Mouse (Mus musculus): ENCODE data around the gene Pmepa1.
A peak's percentile ranks its signal among the peaks of the same experiment; 100 is the strongest.

The Pmepa1 gene

DNA sequence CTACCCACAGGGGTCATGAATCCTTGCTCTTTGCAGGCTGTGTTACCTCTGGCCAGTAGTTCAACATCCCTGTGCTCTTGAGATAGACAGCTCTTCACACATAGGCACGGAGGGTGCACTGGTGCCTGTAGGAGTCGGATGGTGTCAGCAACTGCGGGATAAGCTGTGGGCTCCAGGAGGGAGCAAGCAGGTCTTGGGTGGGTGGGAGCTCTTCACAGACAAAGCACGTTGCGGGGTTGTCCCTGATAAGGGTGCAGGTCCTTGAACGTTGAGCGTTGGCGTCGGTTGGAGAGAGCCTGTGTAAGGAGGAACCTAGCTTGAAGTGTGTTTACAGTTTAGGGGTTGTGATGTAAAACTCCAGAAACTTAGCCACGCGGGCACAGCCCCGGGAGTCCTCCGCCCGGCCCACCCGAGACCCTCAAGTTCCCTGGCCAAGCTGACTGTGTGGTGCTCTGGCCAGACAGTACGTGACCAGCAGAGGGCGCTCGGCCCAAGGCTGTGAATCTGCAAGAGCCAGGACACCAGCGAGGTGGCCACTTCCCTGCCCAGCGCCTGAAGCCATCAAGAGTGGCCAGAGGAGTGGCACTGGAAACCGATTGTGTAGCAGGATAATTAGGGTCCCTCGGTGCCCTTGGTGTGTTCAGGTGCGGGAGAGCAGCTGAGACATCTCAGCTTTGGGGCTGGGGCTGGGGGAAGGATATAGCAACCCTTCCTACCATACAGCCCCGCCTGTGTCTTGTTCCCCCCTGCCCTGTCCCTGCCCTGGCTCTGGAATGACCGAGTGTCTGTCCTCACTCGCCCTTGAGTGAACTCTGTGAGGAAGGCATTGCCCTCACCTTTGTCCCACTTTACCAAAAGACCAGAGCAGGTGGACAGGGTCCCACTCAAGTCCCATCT is 90.0 kb downstream of the Pmepa1 start:
- peak; percentile 65 for DNase-seq (ENCODE audit: low read depth, low spot score)

DNA sequence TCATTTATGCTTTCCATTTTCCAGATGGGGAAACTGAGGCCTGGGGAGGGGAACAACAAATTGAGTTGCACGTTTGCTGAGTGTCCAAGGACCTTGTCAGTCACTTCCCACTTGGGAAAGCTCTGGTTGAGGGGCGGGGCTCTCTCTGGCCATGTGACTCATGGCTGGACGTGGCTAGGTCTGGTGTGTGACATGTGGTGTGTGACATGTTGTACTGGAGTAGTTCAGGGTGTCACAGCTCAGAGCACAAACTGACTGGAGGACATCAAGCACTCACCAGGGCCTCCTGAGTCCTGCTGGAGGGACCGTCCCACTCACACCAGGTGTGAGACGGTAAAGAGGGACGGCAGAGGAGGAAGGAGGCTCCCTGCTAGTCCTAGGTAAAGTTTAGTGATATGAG is 91.1 kb downstream of the Pmepa1 start:
- DNase-seq (ENCODE audit: low read depth, low spot score): no peak

DNA sequence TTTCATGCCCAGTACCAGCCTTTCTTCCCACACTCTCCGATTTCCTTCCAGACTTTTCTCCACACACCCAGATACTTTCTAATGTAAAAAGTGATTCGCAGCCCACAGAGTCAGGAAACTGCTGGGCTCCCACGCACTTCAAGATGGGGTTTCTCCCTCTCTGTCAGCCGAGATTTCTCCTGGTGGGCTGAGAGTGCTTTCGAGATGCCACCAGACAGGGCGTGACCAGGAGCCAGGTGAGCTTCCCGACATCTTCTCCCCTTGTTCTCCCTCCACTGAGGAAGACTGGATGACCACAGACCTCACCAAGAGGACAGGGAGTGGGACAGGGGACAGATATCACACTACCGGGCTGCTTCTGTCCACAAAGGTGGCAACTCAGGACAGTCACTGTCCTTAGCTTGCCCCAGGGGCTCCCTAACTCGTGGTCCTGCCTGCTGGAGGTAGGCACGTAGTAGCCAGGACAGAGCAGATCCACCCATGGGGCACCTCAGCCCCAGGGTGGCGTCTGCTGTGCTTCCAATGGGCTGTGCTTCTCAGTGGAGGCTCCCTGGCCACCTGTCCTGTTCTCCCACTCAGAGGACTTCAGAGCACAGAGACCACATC is 91.8 kb downstream of the Pmepa1 start:
- DNase-seq (ENCODE audit: low read depth, low spot score): no peak

DNA sequence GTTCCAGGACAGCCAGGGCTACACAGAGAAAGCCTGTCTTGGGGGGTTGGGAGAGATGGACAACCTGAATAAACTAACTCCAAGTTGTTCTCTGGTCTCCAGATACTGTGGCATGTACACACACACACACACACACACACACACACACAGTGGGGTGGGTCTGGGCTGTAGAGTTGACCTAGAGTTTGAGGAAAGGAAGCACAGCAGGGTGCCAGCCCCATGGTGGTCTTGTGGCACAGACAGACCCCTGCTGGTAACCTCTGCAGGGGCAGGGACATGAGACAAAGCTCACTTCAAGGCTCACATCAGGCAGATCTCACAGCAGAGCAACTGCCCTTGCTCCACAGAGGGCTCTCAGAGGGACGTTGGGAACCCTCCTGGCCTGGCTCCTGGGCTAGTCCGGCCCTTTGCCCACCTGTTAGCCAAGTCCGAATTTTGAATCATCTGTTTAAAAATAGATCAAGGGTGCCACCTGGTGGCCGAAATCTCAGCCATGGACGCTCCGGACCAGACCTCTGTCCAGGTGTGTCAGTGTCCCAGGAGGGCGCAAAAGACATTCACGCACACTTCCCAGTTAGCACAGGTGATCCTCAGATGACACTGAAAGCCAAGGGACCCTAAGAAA is 92.4 kb downstream of the Pmepa1 start:
- DNase-seq (ENCODE audit: low read depth, low spot score): peak; percentile 36

DNA sequence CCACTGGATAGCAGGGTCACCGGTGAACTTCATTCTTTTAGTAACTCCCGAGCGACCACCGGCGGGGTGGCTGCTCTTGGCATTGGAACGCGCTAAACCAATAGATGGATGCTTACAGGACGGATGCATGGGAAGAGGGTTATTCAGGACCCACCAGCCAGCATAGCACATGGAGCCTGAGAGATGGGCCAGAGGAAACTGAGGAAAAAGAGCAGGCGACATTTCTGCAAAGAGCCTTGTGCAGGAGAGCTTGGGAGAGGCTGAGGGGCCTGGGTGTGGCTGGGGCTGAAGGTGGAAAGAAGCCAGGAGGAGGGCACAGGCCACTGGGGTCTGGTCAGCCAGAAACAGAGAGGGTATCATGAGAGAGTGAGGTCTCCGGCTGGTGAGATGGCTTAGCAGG is 93.0 kb downstream of the Pmepa1 start:
- no peak for DNase-seq (ENCODE audit: low read depth, low spot score)

DNA sequence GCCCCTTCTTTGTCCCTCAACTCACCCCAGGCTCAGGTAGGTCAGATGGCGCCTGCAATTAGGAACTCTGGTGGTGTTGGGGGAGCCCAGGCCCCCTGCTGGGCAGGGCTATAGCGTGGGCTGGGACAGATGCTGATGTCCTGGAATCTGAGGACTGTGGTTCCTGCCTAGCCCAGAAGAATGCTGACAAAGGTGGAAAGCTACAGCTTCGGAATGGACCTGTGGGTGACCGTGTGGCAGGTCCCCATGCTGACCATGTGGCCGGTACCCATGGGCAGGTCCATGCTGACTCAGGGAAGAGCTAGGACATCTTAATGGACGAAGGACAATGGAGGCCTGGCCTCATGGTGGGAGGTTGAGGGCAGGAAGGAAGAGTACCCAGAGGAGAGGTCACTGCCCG is 93.5 kb downstream of the Pmepa1 start:
- no peak for DNase-seq (ENCODE audit: low read depth, low spot score)

DNA sequence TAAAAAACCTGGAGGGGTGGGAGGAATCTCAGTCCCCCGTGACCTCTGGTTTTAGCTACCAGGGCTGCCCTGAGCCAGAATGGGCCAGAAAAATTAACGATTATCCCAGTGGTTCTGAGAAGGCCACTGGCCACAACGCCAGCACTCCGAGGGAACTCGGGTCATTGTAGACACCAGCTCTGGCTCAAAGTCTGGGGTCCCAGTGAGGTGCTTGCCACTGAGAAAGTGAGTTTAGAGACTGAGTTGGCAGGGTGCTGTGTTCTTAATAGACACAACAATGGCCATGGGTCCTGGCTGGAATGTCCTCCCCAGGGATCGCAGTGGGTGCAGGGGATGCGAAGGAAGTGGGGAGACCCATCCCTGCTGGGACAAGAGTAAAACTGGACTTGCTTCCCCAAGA is 94.4 kb downstream of the Pmepa1 start:
- DNase-seq (ENCODE audit: low read depth, low spot score): no peak

DNA sequence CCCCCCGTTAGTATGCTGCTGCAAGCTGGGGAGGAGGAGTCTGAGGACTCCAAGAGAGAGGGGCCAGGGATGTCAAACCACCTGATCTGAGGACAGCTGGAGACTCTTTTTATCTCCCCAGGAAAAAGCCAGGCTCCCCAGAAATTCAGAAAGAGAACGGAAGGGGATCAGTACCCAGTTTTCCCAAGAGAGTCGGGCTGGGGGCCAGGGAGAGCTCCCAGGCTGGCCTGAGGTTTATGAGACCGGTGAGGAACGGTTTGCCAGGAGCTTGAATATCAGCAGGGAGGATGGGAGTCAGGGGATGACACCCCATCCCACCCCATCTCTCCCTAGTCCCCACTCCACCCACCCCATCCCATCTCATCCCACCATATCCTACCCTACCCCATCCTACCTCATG is 94.8 kb downstream of the Pmepa1 start:
- no peak for DNase-seq (ENCODE audit: low read depth, low spot score)

DNA sequence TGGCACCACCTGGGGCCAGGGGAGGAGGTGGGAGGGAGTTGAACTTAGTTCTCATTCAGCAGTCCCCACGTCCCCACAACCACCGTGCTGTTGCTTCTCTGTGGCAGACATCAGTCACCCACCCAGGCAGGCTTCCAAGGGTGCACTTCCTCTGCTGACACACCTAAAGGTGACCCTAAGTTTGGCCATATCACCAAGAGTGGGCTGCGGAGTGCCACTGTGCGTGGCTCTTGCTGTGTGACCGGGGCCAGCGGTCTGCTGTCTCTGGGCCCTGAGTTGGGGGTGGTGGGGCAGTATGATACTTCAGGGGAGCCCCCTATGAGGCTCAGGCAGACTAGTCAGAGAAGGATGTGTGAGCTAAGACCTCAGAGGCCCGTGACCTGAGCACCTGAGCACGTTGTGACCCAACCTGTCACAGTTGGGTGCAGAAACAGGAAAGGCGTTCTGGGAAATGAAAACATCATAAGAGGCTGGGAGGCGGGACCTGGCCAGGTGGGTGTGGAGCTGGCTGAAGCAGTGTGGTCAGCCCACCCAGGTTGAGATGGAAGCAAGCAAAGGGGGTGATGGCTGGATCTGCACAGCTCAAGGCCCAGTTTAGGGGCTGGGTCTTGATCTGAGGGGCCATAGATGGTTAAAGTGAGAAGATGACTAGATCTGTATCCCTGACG is 95.5 kb downstream of the Pmepa1 start:
- no peak for DNase-seq (ENCODE audit: low read depth, low spot score)

DNA sequence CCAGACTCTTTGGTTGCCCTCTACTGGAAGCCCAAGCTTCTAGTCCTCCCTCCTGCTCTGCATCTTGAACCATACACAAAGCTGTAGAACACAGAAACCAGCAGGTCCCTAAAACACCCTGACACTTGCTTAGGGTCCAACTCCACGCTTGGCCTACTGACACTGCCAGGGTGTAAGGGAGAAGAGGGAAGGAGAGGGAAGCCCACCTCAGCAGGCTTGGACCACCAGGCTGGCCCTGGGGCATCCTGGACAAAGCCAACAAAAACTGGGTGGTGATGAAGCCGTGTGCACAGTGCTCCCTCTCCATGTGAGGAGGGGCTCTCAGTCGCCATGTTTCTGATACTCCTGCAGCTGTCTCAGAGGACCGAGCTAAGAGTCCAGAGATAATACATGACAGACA is 96.3 kb downstream of the Pmepa1 start:
- no peak for DNase-seq (ENCODE audit: low read depth, low spot score)

DNA sequence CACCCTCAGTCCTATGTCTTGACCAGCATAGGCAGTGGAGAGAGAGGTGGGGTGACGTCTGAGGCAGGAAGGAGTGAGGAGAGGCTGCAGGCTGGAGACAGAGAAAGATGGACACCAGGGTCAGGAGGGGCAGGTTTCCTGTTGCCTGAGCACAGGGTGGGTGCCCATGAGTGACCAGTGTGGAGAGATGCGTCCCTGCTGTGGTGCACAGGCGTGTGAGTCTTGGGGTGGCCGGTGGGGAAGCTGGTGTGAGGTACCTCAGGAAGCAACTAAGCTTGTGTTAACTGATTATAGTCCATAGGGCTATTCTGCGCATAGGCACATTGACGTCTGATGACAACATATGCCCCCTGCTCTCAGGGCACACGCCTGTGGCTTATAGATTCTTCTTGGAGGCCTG is 97.3 kb downstream of the Pmepa1 start:
- DNase-seq (ENCODE audit: low read depth, low spot score): no peak

DNA sequence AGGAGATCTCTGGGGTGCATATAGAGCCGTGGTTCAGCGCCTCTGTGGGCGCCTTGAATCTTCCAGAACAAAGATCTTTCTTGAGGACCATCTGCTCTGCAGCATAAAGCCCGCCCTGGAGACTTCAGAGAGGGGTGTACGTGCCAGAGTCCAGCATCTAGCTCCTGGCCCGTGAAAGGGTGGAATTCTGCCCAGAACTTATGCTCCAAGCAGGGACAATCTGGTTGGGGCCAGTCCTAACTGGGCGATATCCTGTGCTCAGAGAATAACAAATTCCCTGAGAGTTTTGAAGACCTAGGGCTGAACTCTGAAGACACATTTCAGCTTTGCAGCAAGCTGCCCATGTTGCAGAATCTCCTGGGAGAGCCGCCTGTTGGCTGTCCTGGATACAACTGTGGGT is 98.4 kb downstream of the Pmepa1 start:
- DNase-seq (ENCODE audit: low read depth, low spot score): no peak

DNA sequence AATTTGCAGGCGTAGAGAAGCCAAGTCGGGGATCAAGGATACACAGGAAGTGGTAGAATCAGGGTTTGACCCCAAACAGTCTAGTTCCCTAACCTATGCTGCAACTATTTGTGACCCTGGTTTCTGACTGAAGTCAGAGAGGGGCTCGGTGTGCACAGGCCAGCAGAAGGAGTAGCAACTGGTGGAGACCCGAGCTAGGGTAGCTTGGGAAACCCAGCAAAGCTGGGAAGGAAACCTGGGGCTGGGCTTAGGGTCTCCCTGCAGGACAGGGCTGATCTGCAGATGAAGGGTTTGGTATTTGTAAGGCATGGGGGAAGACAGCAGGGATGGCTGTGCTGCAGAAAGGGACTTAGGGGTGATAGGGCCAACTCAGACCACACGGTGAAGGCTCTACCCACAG is 98.9 kb downstream of the Pmepa1 start:
- no peak for DNase-seq (ENCODE audit: low read depth, low spot score)

DNA sequence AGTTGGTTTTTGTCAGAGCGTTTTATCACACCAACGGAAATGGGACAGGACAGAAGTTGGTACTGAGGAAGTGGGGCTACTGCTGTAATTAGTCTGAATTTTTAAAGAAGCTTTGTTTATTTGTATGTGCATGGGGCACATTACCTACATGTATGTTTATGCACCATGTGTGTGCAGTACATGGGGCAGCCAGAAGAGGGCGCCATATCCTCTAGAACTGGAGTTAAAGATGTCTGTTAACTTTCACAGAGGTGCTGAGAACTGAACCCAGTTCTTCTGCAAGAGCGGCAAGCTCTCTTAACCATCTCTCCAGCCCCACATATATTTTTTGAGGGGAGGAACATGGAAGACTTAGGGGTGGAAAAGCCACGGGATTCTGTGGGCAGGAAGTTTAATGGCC is 100.6 kb downstream of the Pmepa1 start:
- DNase-seq (ENCODE audit: low read depth, low spot score): no peak

DNA sequence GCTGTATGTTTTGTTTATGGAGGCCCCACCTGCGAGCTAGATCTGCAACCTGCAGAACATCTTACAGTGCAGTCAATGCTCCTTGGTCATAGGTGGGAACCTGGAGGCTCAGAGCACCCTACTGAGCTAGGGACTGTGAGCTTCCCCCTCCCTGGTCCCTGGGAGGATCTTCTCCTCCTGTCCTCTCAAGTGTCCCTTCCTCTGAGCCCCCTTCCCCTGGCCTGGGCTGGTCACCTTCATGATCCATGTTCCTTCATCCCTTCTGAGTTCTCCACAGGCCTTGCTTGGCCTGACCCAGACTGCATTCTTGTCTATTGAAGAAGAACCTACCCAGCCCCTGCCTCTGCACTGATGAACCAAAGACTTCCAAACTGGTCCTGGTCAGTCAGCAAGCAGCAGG is 101.8 kb downstream of the Pmepa1 start:
- no peak for DNase-seq (ENCODE audit: low read depth, low spot score)
